Mouse (Mus musculus) ES-Bruce4 (cell line): ENCODE data around the gene Sez6l. TPM values are rescaled to one million over a fixed set of nuclear protein-coding genes. Genes with fewer than 3 reads are reported as not detected.

Experiments
- H3K27ac ChIP-seq: 2 replicates; pipeline ENCODE4 v1.5.1; 2012; ENCODE audit warnings: low read length, inconsistent platforms; ENCODE audit not compliant: insufficient read depth
- H3K27me3 ChIP-seq: 2 replicates; pipeline ENCODE4 v1.6.1; 2012; ENCODE audit warnings: mild to moderate bottlenecking, low read length, inconsistent platforms; ENCODE audit not compliant: control insufficient read depth, poor library complexity, insufficient read depth, severe bottlenecking
- H3K36me3 ChIP-seq: 2 replicates; pipeline ENCODE4 v1.6.1; 2012; ENCODE audit warnings: inconsistent platforms, mild to moderate bottlenecking, low read length, moderate library complexity; ENCODE audit not compliant: control insufficient read depth, poor library complexity, insufficient read depth, severe bottlenecking
- H3K4me1 ChIP-seq: one replicate; pipeline ENCODE4 v1.8.1; 2011; ENCODE audit warnings: low read length; ENCODE audit not compliant: control insufficient read depth, insufficient read depth
- H3K4me3 ChIP-seq: 2 replicates; pipeline ENCODE4 v1.5.1; 2011; ENCODE audit warnings: low read depth, mild to moderate bottlenecking, low read length
- H3K9ac ChIP-seq: 2 replicates; pipeline ENCODE4 v1.6.1; 2012; ENCODE audit warnings: low read depth, mild to moderate bottlenecking, inconsistent platforms; ENCODE audit not compliant: poor library complexity, severe bottlenecking
- H3K9me3 ChIP-seq: replicated peaks from 2 replicates; pipeline ENCODE4 v1.6.1; 2012; ENCODE audit warnings: mild to moderate bottlenecking, low read length, inconsistent platforms; ENCODE audit not compliant: control insufficient read depth, poor library complexity, insufficient read depth, severe bottlenecking
- CTCF ChIP-seq: IDR thresholded peaks from one replicate; pipeline ENCODE4 v1.8.1; 2011; ENCODE audit warnings: low read depth, low read length
- EP300 ChIP-seq: IDR thresholded peaks from 2 replicates; pipeline ENCODE4 v1.6.1; 2011; ENCODE audit warnings: low read depth, low read length; ENCODE audit not compliant: insufficient read depth
- POLR2A ChIP-seq: IDR thresholded peaks from one replicate; pipeline ENCODE4 v1.8.1; 2011; ENCODE audit warnings: low read length; ENCODE audit not compliant: insufficient read depth
- polyA plus RNA-seq: library from polyadenylated mRNA; stranded (reverse); fragments of >200 nt; gene quantifications from 2 replicates; pipeline ENCODE4 v1.2.4, GENCODE M21; 2011; ENCODE audit warnings: low read depth; ENCODE audit not compliant: missing spikeins, insufficient read depth, insufficient read length

Gene Sez6l
- polyA plus RNA-seq, 1 experiment: 0.16 TPM

GRCm38 (mm10) chr5:112433004-112433403 is 144.0 kb downstream of the Sez6l start:
- H3K9me3 ChIP-seq: no peaks in the 10 kb centered on the region
- no peak overlapping the region for H3K27ac ChIP-seq
- no peak overlapping the region for H3K9ac ChIP-seq
- TF ChIP-seq POLR2A (no peak), CTCF (peak; percentile 79)
- no peak overlapping the region for H3K4me3 ChIP-seq
- no peaks in the 10 kb centered on the region for H3K27me3 ChIP-seq
- no peaks in the 10 kb centered on the region for H3K36me3 ChIP-seq
- no peaks in the 10 kb centered on the region for H3K4me1 ChIP-seq

- TF ChIP-seq EP300 (no peak), POLR2A (no peak), CTCF (no peak)
- no peaks in the 10 kb centered on the region for H3K9me3 ChIP-seq
- H3K27ac ChIP-seq: no peak overlapping the region
Measured at GRCm38 (mm10) chr5:112432033-112432432, 145.0 kb downstream of the Sez6l start.

GRCm38 (mm10) chr5:112431120-112431775 is 145.7 kb downstream of the Sez6l start:
- no peak for TF ChIP-seq POLR2A
- no peak for TF ChIP-seq CTCF
- TF ChIP-seq EP300: no peak
- H3K9ac ChIP-seq: no peak overlapping the region
- H3K27ac ChIP-seq: no peak overlapping the region
- H3K9me3 ChIP-seq: no peaks in the 10 kb centered on the region
- no peaks in the 10 kb centered on the region for H3K27me3 ChIP-seq
- no peak overlapping the region for H3K4me3 ChIP-seq
- H3K36me3 ChIP-seq: no peaks in the 10 kb centered on the region
- H3K4me1 ChIP-seq: no peaks in the 10 kb centered on the region

More at GRCm38 (mm10) chr5:112432033-112432432, 145.0 kb downstream of the Sez6l start:
- H3K27me3 ChIP-seq: no peaks in the 10 kb centered on the region
- H3K4me3 ChIP-seq: no peak overlapping the region
- H3K9ac ChIP-seq: no peak overlapping the region
- H3K36me3 ChIP-seq: no peaks in the 10 kb centered on the region
- no peaks in the 10 kb centered on the region for H3K4me1 ChIP-seq

- Histone ChIP-seq H3K27me3 (no peaks in the 10 kb centered on the region), H3K4me1 (no peaks in the 10 kb centered on the region), H3K36me3 (no peaks in the 10 kb centered on the region), H3K27ac (no peak overlapping the region), H3K9me3 (no peaks in the 10 kb centered on the region), H3K4me3 (no peak overlapping the region), H3K9ac (no peak overlapping the region)
- TF ChIP-seq CTCF (peak; percentile 76), EP300 (no peak)
Measured at GRCm38 (mm10) chr5:112428944-112429343, 148.0 kb downstream of the Sez6l start.

- Histone ChIP-seq H3K4me1 (no peaks in the 10 kb centered on the region), H3K9me3 (no peaks in the 10 kb centered on the region), H3K27me3 (no peaks in the 10 kb centered on the region), H3K27ac (no peak overlapping the region), H3K4me3 (no peak overlapping the region), H3K36me3 (no peaks in the 10 kb centered on the region), H3K9ac (no peak overlapping the region)
- TF ChIP-seq CTCF: peak; percentile 69
- TF ChIP-seq POLR2A: no peak
- TF ChIP-seq EP300: no peak
Measured at GRCm38 (mm10) chr5:112427283-112427682, 149.7 kb downstream of the Sez6l start.

- Histone ChIP-seq H3K27ac (no peak overlapping the region), H3K9ac (no peak overlapping the region), H3K36me3 (no peaks in the 10 kb centered on the region), H3K4me1 (no peaks in the 10 kb centered on the region), H3K27me3 (no peaks in the 10 kb centered on the region), H3K9me3 (no peaks in the 10 kb centered on the region), H3K4me3 (no peak overlapping the region)
- TF ChIP-seq CTCF: no peak
Measured at GRCm38 (mm10) chr5:112426635-112427034, 150.3 kb downstream of the Sez6l start.
